8 mouse cellular contexts compared by ENCODE assay signal in genomic region chr1:106628718-106629469, GRCm38 (mm10).
A peak's percentile ranks its signal among the peaks of the same experiment; 100 is the strongest.
DNase-seq lines count a peak whose midpoint lies in the region; ATAC-seq and TF ChIP-seq lines count a peak whose summit lies in the region.

No protein-coding gene starts in this region.

- TF ChIP-seq RAD21 in MEL (IDR thresholded peaks at IDR 0.05; ENCODE audit: low read depth, low read length), result no peak; the same call in 1 of the 2 replicates

- peak; percentile 36; the same call in 1 of the 2 replicates for ATAC-seq in cerebellum, adult (ENCODE audit: insufficient number of reproducible peaks, low FRiP score, low TSS enrichment)
- ATAC-seq in forebrain, embryonic 14.5 days, result peak; percentile 67
- 0 out of 2 replicates have a peak, but pooled peaks have one; percentile 33 for ATAC-seq in intestine, postnatal 0 days

- TF ChIP-seq CTCF in MEL (IDR thresholded peaks at IDR 0.05 in 2 of 3, conservative IDR thresholded peaks at IDR 0.05 in 1 of 3; ENCODE audit: control insufficient read depth in 1 of 3, insufficient read depth in 1 of 3, low read depth in 2 of 3, low read length in 3 of 3, poor library complexity in 1 of 3, severe bottlenecking in 1 of 3), result peak; percentile 45 to 59 (median 50)
- peak; percentile 74 for TF ChIP-seq CTCF in intestine, postnatal 0 days (IDR thresholded peaks at IDR 0.05; ENCODE audit: low read depth)

- H3K79me2 ChIP-seq in MEL (ENCODE audit: control insufficient read depth, insufficient read depth, low read length, poor library complexity) (peaks cover 14% of the 10 kb centered on the region), macrophage (ENCODE audit: inconsistent target) (no peaks in the 10 kb centered on the region)

- 47% methylated on average over 3 of the region's 3 CpGs for WGBS in forebrain, embryonic 14.5 days
- WGBS in intestine, postnatal 0 days, result 43% methylated on average over 3 of the region's 3 CpGs
- WGBS in macrophage (ENCODE audit: missing documents), result 96% methylated on average over 2 of the region's 3 CpGs

- H3K36me3 ChIP-seq in MEL (ENCODE audit: control insufficient read depth in 1 of 2, insufficient read depth in 2 of 2, low read length in 2 of 2) (peaks cover 0 to 26% of the 10 kb centered on the region in 2 experiments; a peak in 2 of 4 replicates), macrophage (ENCODE audit: inconsistent target) (no peaks in the 10 kb centered on the region)
- H3K36me3 ChIP-seq in forebrain, embryonic 14.5 days (ENCODE audit: control insufficient read depth, insufficient read depth, low read length), result no peaks in the 10 kb centered on the region
- no peaks in the 10 kb centered on the region for H3K36me3 ChIP-seq in intestine, postnatal 0 days (ENCODE audit: control insufficient read depth, insufficient read depth)

- no peak for TF ChIP-seq POLR2A in MEL (IDR thresholded peaks at IDR 0.05; ENCODE audit: control insufficient read depth in 1 of 2, insufficient read depth in 1 of 2, low read depth in 1 of 2, low read length in 2 of 2, poor library complexity in 1 of 2)

- H3K4me2 ChIP-seq in forebrain, embryonic 14.5 days (ENCODE audit: low read length), result no peak overlapping the region
- peak overlapping the region; percentile 33 for H3K4me2 ChIP-seq in intestine, postnatal 0 days (replicated peaks; ENCODE audit: low read depth)

- H3K4me3 ChIP-seq in MEL (ENCODE audit: control insufficient read depth in 1 of 2, insufficient read depth in 1 of 2, low read depth in 2 of 2, low read length in 2 of 2) (no peak overlapping the region), macrophage (ENCODE audit: inconsistent target) (no peak overlapping the region)
- no peak overlapping the region for H3K4me3 ChIP-seq in forebrain, embryonic 14.5 days (ENCODE audit: low read depth, low read length)
- H3K4me3 ChIP-seq in intestine, postnatal 0 days (ENCODE audit: low read depth, low read length), result no peak overlapping the region

- peaks cover 17 to 27% of the 10 kb centered on the region in 2 experiments for H3K4me1 ChIP-seq in MEL (ENCODE audit: control insufficient read depth in 1 of 2, insufficient read depth in 2 of 2, low read length in 2 of 2)
- H3K4me1 ChIP-seq in forebrain, embryonic 14.5 days (ENCODE audit: control insufficient read depth, insufficient read depth, low read length), result peaks cover 14% of the 10 kb centered on the region
- peaks cover 7% of the 10 kb centered on the region for H3K4me1 ChIP-seq in intestine, postnatal 0 days (replicated peaks; ENCODE audit: control insufficient read depth, insufficient read depth, low read length)

- DNase-seq in cerebellum, adult 11-12 months, result no peak
- peak; percentile 51 for DNase-seq in MEL (ENCODE audit: low read depth, low spot score)
- peak; percentile 37 for DNase-seq in forebrain, embryonic 14.5 days (ENCODE audit: low spot score)
- DNase-seq in frontal cortex, postnatal 36 days (ENCODE audit: low spot score in 2 of 2), result no peak
- DNase-seq in cerebellum, adult 9-11 months, result no peak

- H3K27ac ChIP-seq in MEL (ENCODE audit: control insufficient read depth, low read depth, low read length) (no peak overlapping the region), macrophage (peak overlapping the region; percentile 84)
- H3K27ac ChIP-seq in forebrain, embryonic 14.5 days (ENCODE audit: low read depth, low read length), result no peak overlapping the region; the same call in 1 of the 2 replicates
- H3K27ac ChIP-seq in intestine, postnatal 0 days (ENCODE audit: low read depth, low read length), result no peak overlapping the region; the same call in none of the 2 replicates

- H3K9me3 ChIP-seq in MEL (replicated peaks; ENCODE audit: insufficient read depth, low read length), result no peaks in the 10 kb centered on the region
- H3K9me3 ChIP-seq in forebrain, embryonic 14.5 days (replicated peaks; ENCODE audit: control insufficient read depth, low read length), result no peaks in the 10 kb centered on the region
- no peaks in the 10 kb centered on the region for H3K9me3 ChIP-seq in intestine, postnatal 0 days (ENCODE audit: control insufficient read depth)

- H3K9ac ChIP-seq in MEL (ENCODE audit: control insufficient read depth, low read depth, low read length, poor library complexity, severe bottlenecking), result no peak overlapping the region
- H3K9ac ChIP-seq in forebrain, embryonic 14.5 days (ENCODE audit: low read length), result no peak overlapping the region
- H3K9ac ChIP-seq in intestine, postnatal 0 days (ENCODE audit: low read depth, low read length), result no peak overlapping the region

- no peaks in the 10 kb centered on the region for H3K27me3 ChIP-seq in MEL (ENCODE audit: control insufficient read depth in 1 of 2, insufficient read depth in 2 of 2, low read length in 2 of 2)
- H3K27me3 ChIP-seq in forebrain, embryonic 14.5 days (replicated peaks; ENCODE audit: control insufficient read depth, insufficient read depth, low read length), result no peaks in the 10 kb centered on the region
- no peaks in the 10 kb centered on the region for H3K27me3 ChIP-seq in intestine, postnatal 0 days (replicated peaks; ENCODE audit: control insufficient read depth, insufficient read depth, low read length)

- TF ChIP-seq EP300 in MEL (IDR thresholded peaks at IDR 0.05; ENCODE audit: low read depth in 1 of 2, low read length in 2 of 2), result no peak

TF ChIP-seq in MEL, 35 proteins besides CTCF, POLR2A, EP300 and RAD21:
- no peak for TF ChIP-seq JUND (IDR thresholded peaks at IDR 0.05; ENCODE audit: low read depth, low read length)
- peak; percentile 44; the same call in 1 of the 2 replicates for TF ChIP-seq SMC3 (IDR thresholded peaks at IDR 0.05; ENCODE audit: low read depth, low read length)

Comparison
In these comparisons a context has a peak if more than half of its experiments do, and no peak if none do; other contexts are left out.
1. DNase-seq: peak in MEL (single experiment) and forebrain, embryonic 14.5 days (single experiment); none in cerebellum, adult 11-12 months (single experiment), frontal cortex, postnatal 36 days (0 of 2) and cerebellum, adult 9-11 months (single experiment).
2. Peak in every context shown above with its lines, with median percentiles within 50 percentile points of each other: ATAC-seq.